Mouse (Mus musculus): ENCODE results near the gene Mcoln1. TPM values are rescaled to one million over a fixed set of nuclear protein-coding genes. Genes with fewer than 3 reads are reported as not detected.

Gene Mcoln1
- polyA plus RNA-seq (2014; fragmentation: Nextera tagmentation; extraction: Ambion mirVana): 50.3 and 56.0 TPM in 2 replicates

- H3K9ac ChIP-seq (ENCODE audit: low read length): peak within 1 kb of the TSS; percentile 73
- peaks cover 3% of the 10 kb centered on the region; the same call in 1 of the 2 replicates for H3K9me3 ChIP-seq (ENCODE audit: control insufficient read depth, low read length)
- peaks cover 6% of the 10 kb centered on the region for H3K4me1 ChIP-seq (ENCODE audit: control insufficient read depth, insufficient read depth, low read length)
- peak within 1 kb of the TSS; percentile 71 for H3K27ac ChIP-seq (ENCODE audit: low read depth, low read length)
- WGBS: under 1% methylated on average over 70 of the region's 70 CpGs
- H3K4me2 ChIP-seq (ENCODE audit: low read depth): peak within 1 kb of the TSS; percentile 87
- H3K36me3 ChIP-seq (ENCODE audit: control insufficient read depth, insufficient read depth, low read length): peaks cover 12% of the 10 kb centered on the region
- ATAC-seq (ENCODE audit: insufficient read depth, low FRiP score, low TSS enrichment) (peak; percentile 89), DNase-seq (ENCODE audit: low spot score) (peak; percentile 98)
- H3K4me3 ChIP-seq (ENCODE audit: low read depth, low read length): peak within 1 kb of the TSS; percentile 77
- H3K27me3 ChIP-seq (ENCODE audit: control insufficient read depth, insufficient read depth, low read length): no peaks in the 10 kb centered on the region
Observed at GRCm38 (mm10) chr8:3500235-3501090, at the start of gene Mcoln1. Mcoln1 (plus strand) TSS chr8:3500457.

- Histone ChIP-seq H3K27me3 (ENCODE audit: control insufficient read depth, insufficient read depth, low read length) (no peaks in the 10 kb centered on the region), H3K36me3 (ENCODE audit: control insufficient read depth, insufficient read depth, low read length) (peaks cover 10% of the 10 kb centered on the region), H3K4me3 (ENCODE audit: low read depth, low read length) (no peak overlapping the region), H3K4me1 (ENCODE audit: control insufficient read depth, insufficient read depth, low read length) (no peaks in the 10 kb centered on the region), H3K9me3 (ENCODE audit: control insufficient read depth, low read length) (no peaks in the 10 kb centered on the region), H3K9ac (ENCODE audit: low read length) (no peak overlapping the region), H3K4me2 (ENCODE audit: low read depth) (no peak overlapping the region), H3K27ac (ENCODE audit: low read depth, low read length) (no peak overlapping the region)
- ATAC-seq (ENCODE audit: insufficient read depth, low FRiP score, low TSS enrichment) (no peak), DNase-seq (ENCODE audit: low spot score) (peak; percentile 71)
- 33% methylated on average over 5 of the region's 5 CpGs for WGBS
Observed at GRCm38 (mm10) chr8:3450670-3451069, 49.6 kb upstream of the Mcoln1 start.

- H3K36me3 ChIP-seq (ENCODE audit: control insufficient read depth, insufficient read depth, low read length): peaks cover 10% of the 10 kb centered on the region
- H3K27ac ChIP-seq (ENCODE audit: low read depth, low read length): no peak overlapping the region
- no peak overlapping the region for H3K4me2 ChIP-seq (ENCODE audit: low read depth)
- H3K27me3 ChIP-seq (ENCODE audit: control insufficient read depth, insufficient read depth, low read length): no peaks in the 10 kb centered on the region
- 97% methylated on average over 25 of the region's 25 CpGs for WGBS
- no peak for ATAC-seq (ENCODE audit: insufficient read depth, low FRiP score, low TSS enrichment)
- no peak overlapping the region for H3K4me3 ChIP-seq (ENCODE audit: low read depth, low read length)
- H3K9me3 ChIP-seq (ENCODE audit: control insufficient read depth, low read length): no peaks in the 10 kb centered on the region
- no peaks in the 10 kb centered on the region for H3K4me1 ChIP-seq (ENCODE audit: control insufficient read depth, insufficient read depth, low read length)
- H3K9ac ChIP-seq (ENCODE audit: low read length): no peak overlapping the region
- no peak for DNase-seq (ENCODE audit: low spot score)
Observed at GRCm38 (mm10) chr8:3451992-3452391, 48.3 kb upstream of the Mcoln1 start.

GRCm38 (mm10) chr8:3463248-3463647 is 37.0 kb upstream of the Mcoln1 start:
- DNase-seq (ENCODE audit: low spot score) (no peak), ATAC-seq (ENCODE audit: insufficient read depth, low FRiP score, low TSS enrichment) (no peak)
- no peaks in the 10 kb centered on the region for H3K9me3 ChIP-seq (ENCODE audit: control insufficient read depth, low read length)
- peaks cover 5% of the 10 kb centered on the region; the same call in 1 of the 2 replicates for H3K4me1 ChIP-seq (ENCODE audit: control insufficient read depth, insufficient read depth, low read length)
- H3K9ac ChIP-seq (ENCODE audit: low read length): no peak overlapping the region
- H3K36me3 ChIP-seq (ENCODE audit: control insufficient read depth, insufficient read depth, low read length): no peaks in the 10 kb centered on the region
- H3K4me3 ChIP-seq (ENCODE audit: low read depth, low read length): no peak overlapping the region
- no peak overlapping the region for H3K27ac ChIP-seq (ENCODE audit: low read depth, low read length)
- no peak overlapping the region for H3K4me2 ChIP-seq (ENCODE audit: low read depth)
- no peaks in the 10 kb centered on the region for H3K27me3 ChIP-seq (ENCODE audit: control insufficient read depth, insufficient read depth, low read length)
- WGBS: 82% methylated on average over 2 of the region's 2 CpGs

- Histone ChIP-seq H3K36me3 (ENCODE audit: control insufficient read depth, insufficient read depth, low read length) (no peaks in the 10 kb centered on the region), H3K4me1 (ENCODE audit: control insufficient read depth, insufficient read depth, low read length) (peaks cover 5% of the 10 kb centered on the region; the same call in 1 of the 2 replicates), H3K27ac (ENCODE audit: low read depth, low read length) (no peak overlapping the region), H3K4me2 (ENCODE audit: low read depth) (no peak overlapping the region), H3K9me3 (ENCODE audit: control insufficient read depth, low read length) (no peaks in the 10 kb centered on the region), H3K4me3 (ENCODE audit: low read depth, low read length) (no peak overlapping the region), H3K27me3 (ENCODE audit: control insufficient read depth, insufficient read depth, low read length) (no peaks in the 10 kb centered on the region), H3K9ac (ENCODE audit: low read length) (no peak overlapping the region)
- ATAC-seq (ENCODE audit: insufficient read depth, low FRiP score, low TSS enrichment) (no peak), DNase-seq (ENCODE audit: low spot score) (peak; percentile 62)
- WGBS: 56% methylated on average over 5 of the region's 5 CpGs
Observed at GRCm38 (mm10) chr8:3464309-3464708, 35.9 kb upstream of the Mcoln1 start.

GRCm38 (mm10) chr8:3467006-3467885 is 33.0 kb upstream of the Mcoln1 start, which contains the start of gene Pex11g:
Pex11g (minus strand) TSS chr8:3467680.
- 9% methylated on average over 32 of the region's 32 CpGs for WGBS
- DNase-seq (ENCODE audit: low spot score) (peak; percentile 98), ATAC-seq (ENCODE audit: insufficient read depth, low FRiP score, low TSS enrichment) (peak; percentile 93)
- peak within 1 kb of the TSS; percentile 70 for H3K9ac ChIP-seq (ENCODE audit: low read length)
- H3K4me2 ChIP-seq (ENCODE audit: low read depth): peak within 1 kb of the TSS; percentile 65
- H3K9me3 ChIP-seq (ENCODE audit: control insufficient read depth, low read length): no peaks in the 10 kb centered on the region
- peaks cover 5% of the 10 kb centered on the region; the same call in 1 of the 2 replicates for H3K4me1 ChIP-seq (ENCODE audit: control insufficient read depth, insufficient read depth, low read length)
- peak within 1 kb of the TSS; percentile 37 for H3K4me3 ChIP-seq (ENCODE audit: low read depth, low read length)
- H3K27me3 ChIP-seq (ENCODE audit: control insufficient read depth, insufficient read depth, low read length): no peaks in the 10 kb centered on the region
- H3K36me3 ChIP-seq (ENCODE audit: control insufficient read depth, insufficient read depth, low read length): no peaks in the 10 kb centered on the region
- peak within 1 kb of the TSS; percentile 74 for H3K27ac ChIP-seq (ENCODE audit: low read depth, low read length)

- H3K27ac ChIP-seq (ENCODE audit: low read depth, low read length): peak overlapping the region; percentile 74
- no peak for DNase-seq (ENCODE audit: low spot score)
- peak overlapping the region; percentile 37 for H3K4me3 ChIP-seq (ENCODE audit: low read depth, low read length)
- WGBS: 57% methylated on average over 9 of the region's 9 CpGs
- H3K36me3 ChIP-seq (ENCODE audit: control insufficient read depth, insufficient read depth, low read length): no peaks in the 10 kb centered on the region
- no peaks in the 10 kb centered on the region for H3K27me3 ChIP-seq (ENCODE audit: control insufficient read depth, insufficient read depth, low read length)
- H3K4me2 ChIP-seq (ENCODE audit: low read depth): peak overlapping the region; percentile 65
- peaks cover 5% of the 10 kb centered on the region; the same call in 1 of the 2 replicates for H3K4me1 ChIP-seq (ENCODE audit: control insufficient read depth, insufficient read depth, low read length)
- peak overlapping the region; percentile 70 for H3K9ac ChIP-seq (ENCODE audit: low read length)
- ATAC-seq (ENCODE audit: insufficient read depth, low FRiP score, low TSS enrichment): peak; percentile 14; the same call in 1 of the 2 replicates
- no peaks in the 10 kb centered on the region for H3K9me3 ChIP-seq (ENCODE audit: control insufficient read depth, low read length)
Observed at GRCm38 (mm10) chr8:3467886-3468545, 32.2 kb upstream of the Mcoln1 start.

GRCm38 (mm10) chr8:3468838-3469237 is 31.4 kb upstream of the Mcoln1 start:
- no peak overlapping the region for H3K9ac ChIP-seq (ENCODE audit: low read length)
- no peaks in the 10 kb centered on the region for H3K27me3 ChIP-seq (ENCODE audit: control insufficient read depth, insufficient read depth, low read length)
- 84% methylated on average over 1 of the region's 1 CpGs for WGBS
- H3K9me3 ChIP-seq (ENCODE audit: control insufficient read depth, low read length): no peaks in the 10 kb centered on the region
- no peak overlapping the region for H3K27ac ChIP-seq (ENCODE audit: low read depth, low read length)
- ATAC-seq (ENCODE audit: insufficient read depth, low FRiP score, low TSS enrichment) (no peak), DNase-seq (ENCODE audit: low spot score) (no peak)
- peaks cover 5% of the 10 kb centered on the region; the same call in 1 of the 2 replicates for H3K4me1 ChIP-seq (ENCODE audit: control insufficient read depth, insufficient read depth, low read length)
- H3K4me3 ChIP-seq (ENCODE audit: low read depth, low read length): no peak overlapping the region
- no peaks in the 10 kb centered on the region for H3K36me3 ChIP-seq (ENCODE audit: control insufficient read depth, insufficient read depth, low read length)
- H3K4me2 ChIP-seq (ENCODE audit: low read depth): no peak overlapping the region
